Mouse (Mus musculus) brain, embryonic 14.5 days (tissue): Measurements from ENCODE around the gene Gdap1l1.

Experiments used
- CTCF ChIP-seq: fragments of 200-500 bp; IDR thresholded peaks from 2 replicates; pipeline ENCODE4 v1.5.1; 2012; ENCODE audit warnings: inconsistent platforms, mild to moderate bottlenecking, moderate library complexity, borderline replicate concordance; ENCODE audit not compliant: insufficient read depth, insufficient read length; ENCODE audit errors: extremely low read depth
- POLR2A ChIP-seq: fragments of 200-500 bp; IDR thresholded peaks from 2 replicates; pipeline ENCODE4 v1.6.1; 2012; ENCODE audit warnings: mild to moderate bottlenecking, inconsistent platforms, borderline replicate concordance; ENCODE audit not compliant: poor library complexity, insufficient read depth, insufficient read length, severe bottlenecking; ENCODE audit errors: extremely low read depth

- TF ChIP-seq CTCF (no peak), POLR2A (no peak)
These were observed 25.0 kb downstream of the Gdap1l1 start for GRCm38 (mm10) chr2:163463251-163463769.
